Mouse (Mus musculus) lung, postnatal 0 days (tissue): Measurements from ENCODE around the gene Cxcr3. TPM values are rescaled to one million over a fixed set of nuclear protein-coding genes. Genes with fewer than 3 reads are reported as not detected.

ENCODE experiments used
- ATAC-seq: fragments of 200-750 bp; cut with Nextera tagmentation; 2 replicates; pipeline ENCODE4 v1.8.0; 2017; ENCODE audit warnings: moderate library complexity
- DNase-seq: peaks from one replicate; pipeline ENCODE4 v3.0.0-alpha.2; 2016; ENCODE audit warnings: low spot score
- H3K27ac ChIP-seq: fragments of 300-500 bp; sonication (generic); 2 replicates; pipeline ENCODE4 v1.5.1; 2014; ENCODE audit warnings: antibody characterized with exemption, mild to moderate bottlenecking, low read length, mixed read lengths
- H3K27me3 ChIP-seq: fragments of 300-500 bp; sonication (generic); replicated peaks from 2 replicates; pipeline ENCODE4 v1.6.1; 2014; ENCODE audit warnings: low read length, mixed read lengths; ENCODE audit not compliant: insufficient read depth
- H3K36me3 ChIP-seq: fragments of 300-500 bp; sonication (generic); 2 replicates; pipeline ENCODE4 v1.6.1; 2014; ENCODE audit warnings: low read length, mixed read lengths; ENCODE audit not compliant: insufficient read depth
- H3K4me1 ChIP-seq: fragments of 300-500 bp; sonication (generic); 2 replicates; pipeline ENCODE4 v1.6.1; 2014; ENCODE audit warnings: antibody characterized with exemption, low read depth, low read length, mixed read lengths; ENCODE audit not compliant: insufficient read depth
- H3K4me2 ChIP-seq: fragments of 300-500 bp; sonication (generic); replicated peaks from 2 replicates; pipeline ENCODE4 v1.6.1; 2014; ENCODE audit warnings: low read depth, mild to moderate bottlenecking, low read length, moderate library complexity, mixed read lengths
- H3K4me3 ChIP-seq: fragments of 300-500 bp; sonication (generic); 2 replicates; pipeline ENCODE4 v1.5.1; 2014; ENCODE audit warnings: low read depth, low read length
- H3K9ac ChIP-seq: fragments of 300-500 bp; sonication (generic); replicated peaks from 2 replicates; pipeline ENCODE4 v1.6.1; 2014; ENCODE audit warnings: low read depth, mild to moderate bottlenecking
- H3K9me3 ChIP-seq: fragments of 300-500 bp; sonication (generic); 2 replicates; pipeline ENCODE4 v1.6.1; 2016; ENCODE audit warnings: low read length, mixed read lengths
- CTCF ChIP-seq: IDR thresholded peaks from 2 replicates; pipeline ENCODE4 v1.5.1; 2016; ENCODE audit warnings: antibody characterized with exemption, mild to moderate bottlenecking
- EP300 ChIP-seq: IDR thresholded peaks from 2 replicates; pipeline ENCODE4 v1.6.1; 2016; ENCODE audit warnings: antibody characterized with exemption, mild to moderate bottlenecking, control low read depth
- WGBS: fragments of 180-500 bp; shearing (Covaris S2); extraction: QIAGEN DNeasy Blood & Tissue Kit; methylation state at CpG from one replicate; pipeline ENCODE4 v1.1.7; 2014; 5-methylcytosine and 5-hydroxymethylcytosine counted together
- polyA plus RNA-seq: library from polyadenylated mRNA; unstranded; fragments of >200 nt; fragmentation: Nextera tagmentation; extraction: Ambion mirVana; gene quantifications from 2 replicates; pipeline ENCODE4 v1.2.1, GENCODE M21; 2015

Gene Cxcr3
- polyA plus RNA-seq, 1 experiment from 2014 or later = 0.54 TPM

DNA sequence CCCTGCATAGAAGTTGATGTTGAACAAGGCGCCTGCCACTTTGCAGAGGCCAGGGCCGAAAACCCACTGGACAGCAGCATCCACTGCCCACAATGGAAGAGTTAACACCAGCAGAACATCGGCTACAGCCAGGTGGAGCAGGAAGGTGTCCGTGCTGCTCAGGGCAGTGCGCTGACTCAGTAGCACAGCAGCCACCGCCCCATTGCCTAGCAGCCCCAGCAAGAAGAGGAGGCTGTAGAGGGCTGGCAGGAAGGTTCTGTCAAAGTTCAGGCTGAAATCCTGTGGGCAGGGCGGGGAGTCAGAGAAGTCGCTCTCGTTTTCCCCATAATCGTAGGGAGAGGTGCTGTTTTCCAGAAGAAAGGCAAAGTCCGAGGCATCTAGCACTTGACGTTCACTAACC lies 1.4 kb downstream of the Cxcr3 start:
- no peak overlapping the region for H3K9ac ChIP-seq
- H3K27ac ChIP-seq = no peak overlapping the region
- no peak overlapping the region for H3K4me3 ChIP-seq
- H3K36me3 ChIP-seq = no peaks in the 10 kb centered on the region
- ATAC-seq (no peak), DNase-seq (no peak)
- 69% methylated on average over 12 of the region's 12 CpGs for WGBS
- H3K9me3 ChIP-seq = no peaks in the 10 kb centered on the region
- no peaks in the 10 kb centered on the region for H3K4me1 ChIP-seq
- TF ChIP-seq CTCF (no peak), EP300 (no peak)
- H3K4me2 ChIP-seq = no peak overlapping the region
- H3K27me3 ChIP-seq = no peaks in the 10 kb centered on the region

GRCm38 (mm10) chrX:101730010-101730409 lies 4.1 kb downstream of the Cxcr3 start:
- DNase-seq (no peak), ATAC-seq (no peak)
- TF ChIP-seq CTCF (no peak), EP300 (no peak)
- Histone ChIP-seq H3K27ac (no peak overlapping the region), H3K9ac (no peak overlapping the region), H3K4me3 (no peak overlapping the region), H3K4me1 (no peaks in the 10 kb centered on the region), H3K9me3 (no peaks in the 10 kb centered on the region), H3K27me3 (no peaks in the 10 kb centered on the region), H3K36me3 (no peaks in the 10 kb centered on the region), H3K4me2 (no peak overlapping the region)

DNA sequence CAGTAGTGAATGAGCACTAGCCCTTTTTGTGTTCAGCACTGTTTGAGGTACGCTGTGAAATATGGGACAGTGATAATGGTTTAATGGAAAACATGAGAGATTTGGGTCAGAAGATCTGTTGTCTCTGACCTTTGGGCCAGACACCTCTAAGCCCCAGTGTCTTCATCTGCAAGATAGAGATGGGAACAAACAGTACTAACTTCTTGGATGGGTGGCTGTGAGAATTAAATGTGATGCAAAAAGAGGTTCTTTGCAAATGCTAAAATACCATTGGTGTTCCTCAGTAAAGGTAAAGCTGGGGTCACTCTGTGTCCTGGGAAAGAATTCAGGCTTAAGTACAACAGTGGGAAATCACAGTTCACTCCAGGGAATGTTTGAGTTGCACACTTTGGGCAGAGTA lies 13.7 kb downstream of the Cxcr3 start:
- H3K9ac ChIP-seq = no peak overlapping the region
- H3K9me3 ChIP-seq = no peaks in the 10 kb centered on the region
- no peaks in the 10 kb centered on the region for H3K27me3 ChIP-seq
- no peak overlapping the region for H3K4me3 ChIP-seq
- H3K27ac ChIP-seq = no peak overlapping the region
- no peaks in the 10 kb centered on the region for H3K36me3 ChIP-seq
- 75% methylated on average over 1 of the region's 1 CpGs for WGBS
- no peak overlapping the region for H3K4me2 ChIP-seq
- no peaks in the 10 kb centered on the region for H3K4me1 ChIP-seq
- ATAC-seq (no peak), DNase-seq (no peak)
- TF ChIP-seq EP300 = no peak
- no peak for TF ChIP-seq CTCF

DNA sequence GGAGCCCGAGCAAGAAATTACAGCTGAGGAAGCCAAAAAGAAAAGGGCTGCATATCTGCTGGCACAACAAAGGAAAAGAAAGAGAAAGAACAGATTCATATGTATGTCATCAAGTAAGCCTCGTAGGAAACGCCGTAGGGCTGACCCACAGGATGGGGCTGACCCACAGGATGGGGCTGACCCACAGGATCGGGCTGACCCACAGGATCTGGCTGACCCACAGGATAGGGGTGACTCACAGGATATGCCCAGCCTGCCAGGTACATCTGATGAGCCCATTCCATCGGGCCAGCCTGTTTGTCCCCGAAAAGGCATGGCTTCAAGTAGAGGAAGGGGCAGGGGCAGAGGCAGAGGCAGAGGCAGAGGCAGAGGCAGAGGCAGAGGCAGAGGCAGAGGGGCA lies 29.0 kb downstream of the Cxcr3 start:
- ATAC-seq (no peak), DNase-seq (no peak)
- TF ChIP-seq EP300 (no peak), CTCF (no peak)
- Histone ChIP-seq H3K4me3 (no peak overlapping the region), H3K9ac (no peak overlapping the region), H3K36me3 (no peaks in the 10 kb centered on the region), H3K9me3 (no peaks in the 10 kb centered on the region), H3K27ac (no peak overlapping the region), H3K27me3 (no peaks in the 10 kb centered on the region), H3K4me2 (no peak overlapping the region), H3K4me1 (no peaks in the 10 kb centered on the region)
- WGBS = 70% methylated on average over 7 of the region's 7 CpGs

DNA sequence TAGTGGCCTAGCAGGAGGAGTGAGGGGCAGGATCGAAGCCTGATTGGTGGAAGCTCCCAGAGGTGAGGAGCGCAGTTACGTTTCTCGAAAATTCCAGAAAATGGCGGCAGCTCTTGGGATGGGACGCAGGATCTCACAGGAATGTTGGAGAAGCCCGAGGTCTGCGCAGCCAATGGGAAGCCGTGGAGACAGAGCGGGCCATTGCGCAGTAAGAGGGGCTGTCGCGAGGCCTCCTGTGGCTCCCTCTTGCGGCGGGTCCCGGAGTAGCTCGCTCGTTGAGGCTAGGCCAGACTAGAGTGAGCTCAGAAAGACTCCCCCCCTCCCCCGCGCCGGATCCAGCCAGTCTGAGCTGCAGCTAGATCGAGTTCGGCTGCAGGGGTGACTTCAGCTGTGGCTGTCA lies 35.8 kb downstream of the Cxcr3 start:
- 71% methylated on average over 18 of the region's 23 CpGs for WGBS
- Histone ChIP-seq H3K4me3 (no peak overlapping the region), H3K27ac (no peak overlapping the region), H3K4me2 (no peak overlapping the region), H3K27me3 (no peaks in the 10 kb centered on the region), H3K4me1 (no peaks in the 10 kb centered on the region), H3K36me3 (no peaks in the 10 kb centered on the region), H3K9ac (no peak overlapping the region), H3K9me3 (no peaks in the 10 kb centered on the region)
- ATAC-seq = no peak
- TF ChIP-seq EP300 (no peak), CTCF (no peak)
- no peak for DNase-seq

GRCm38 (mm10) chrX:101697537-101697936 lies 36.5 kb downstream of the Cxcr3 start:
- Histone ChIP-seq H3K4me2 (no peak overlapping the region), H3K9ac (no peak overlapping the region), H3K27me3 (no peaks in the 10 kb centered on the region), H3K36me3 (no peaks in the 10 kb centered on the region), H3K9me3 (no peaks in the 10 kb centered on the region), H3K4me1 (no peaks in the 10 kb centered on the region), H3K27ac (no peak overlapping the region), H3K4me3 (no peak overlapping the region)
- TF ChIP-seq CTCF (no peak), EP300 (no peak)
- DNase-seq (no peak), ATAC-seq (no peak)
- 70% methylated on average over 27 of the region's 54 CpGs for WGBS

GRCm38 (mm10) chrX:101695686-101696085 lies 38.4 kb downstream of the Cxcr3 start:
- 91% methylated on average over 27 of the region's 27 CpGs for WGBS
- no peak overlapping the region for H3K27ac ChIP-seq

More at GRCm38 (mm10) chrX:101695686-101696085, 38.4 kb downstream of the Cxcr3 start:
- TF ChIP-seq CTCF = no peak
- no peak for TF ChIP-seq EP300
- Histone ChIP-seq H3K4me3 (no peak overlapping the region), H3K4me1 (no peaks in the 10 kb centered on the region), H3K9ac (no peak overlapping the region), H3K27me3 (no peaks in the 10 kb centered on the region), H3K4me2 (no peak overlapping the region), H3K9me3 (no peaks in the 10 kb centered on the region), H3K36me3 (no peaks in the 10 kb centered on the region)
- ATAC-seq = no peak
- DNase-seq = no peak

Other genes with a start within 250 kb of the Cxcr3 start
- gene Taf1, start 201.5 kb downstream of the Cxcr3 start, polyA plus RNA-seq = 4.0 and 5.6 TPM in 2 replicates
- 76.6 and 88.2 TPM in 2 replicates for gene Ogt, start 94.2 kb downstream of the Cxcr3 start, polyA plus RNA-seq
- gene Gm4779, start 60.2 kb upstream of the Cxcr3 start, polyA plus RNA-seq = not detected in 2 replicates
- gene 8030474K03Rik, start 60.4 kb upstream of the Cxcr3 start, polyA plus RNA-seq = 0.12 TPM in 1 of 2 replicates, not detected in the other
- 3.4 and 3.6 TPM in 2 replicates for gene Nhsl2, start 115.1 kb upstream of the Cxcr3 start, polyA plus RNA-seq